Mouse (Mus musculus) CH12.LX (cell line): ENCODE data around the gene Pafah1b2. TPM values are rescaled to one million over a fixed set of nuclear protein-coding genes. Genes with fewer than 3 reads are reported as not detected.

Experiments used
- DNase-seq: peaks from one replicate; pipeline ENCODE4 v3.0.0-alpha.2; 2013; ENCODE audit errors: extremely low read depth
- H3K27ac ChIP-seq: 2 replicates; pipeline ENCODE4 v1.5.1; 2012; ENCODE audit warnings: low read depth, mild to moderate bottlenecking, control low read depth, moderate library complexity; ENCODE audit not compliant: insufficient read depth
- H3K27me3 ChIP-seq: replicated peaks from 2 replicates; pipeline ENCODE3; 2012; ENCODE audit warnings: inconsistent platforms
- H3K36me3 ChIP-seq, 2 experiments: replicated peaks in 1 of 2; 2 replicates each; pipeline versions ENCODE3 to v1.6.1; 2012; ENCODE audit warnings: inconsistent platforms in 1 of 2, low read length in 1 of 2, mild to moderate bottlenecking in 1 of 2, mixed read lengths in 1 of 2, moderate library complexity in 1 of 2; ENCODE audit not compliant: control insufficient read depth in 1 of 2, insufficient read depth in 1 of 2
- H3K4me1 ChIP-seq, 2 experiments: 2 replicates each; pipeline ENCODE4 v1.6.1; 2012; ENCODE audit warnings: inconsistent platforms in 1 of 2, moderate library complexity in 1 of 2; ENCODE audit not compliant: insufficient read depth in 2 of 2, control insufficient read depth in 1 of 2
- H3K4me2 ChIP-seq: 2 replicates; pipeline ENCODE4 v1.6.1; 2012; ENCODE audit warnings: low read depth, mild to moderate bottlenecking, control low read depth; ENCODE audit not compliant: poor library complexity, insufficient read depth, severe bottlenecking
- H3K4me3 ChIP-seq, 3 experiments: fragments of 150-350 bp in 1 of 3; sonication (generic) in 1 of 3; replicated peaks in 1 of 3; 2 replicates each; pipeline versions ENCODE3 to v1.5.1; 2011 to 2012; ENCODE audit warnings: low read depth in 2 of 3, low read length in 2 of 3, mild to moderate bottlenecking in 2 of 3, moderate library complexity in 2 of 3, control low read depth in 1 of 3, improper control_type of control experiment in 1 of 3, inconsistent platforms in 1 of 3, mixed read lengths in 1 of 3; ENCODE audit not compliant: poor library complexity in 1 of 3
- H3K79me2 ChIP-seq: replicated peaks from 2 replicates; pipeline ENCODE4 v1.6.1; 2012; ENCODE audit warnings: mild to moderate bottlenecking, moderate library complexity; ENCODE audit not compliant: control insufficient read depth, poor library complexity, insufficient read depth, severe bottlenecking; ENCODE audit errors: extremely low read depth
- H3K9ac ChIP-seq: 2 replicates; pipeline ENCODE4 v1.6.1; 2012; ENCODE audit warnings: low read depth, mild to moderate bottlenecking, control low read depth, moderate library complexity; ENCODE audit not compliant: insufficient read depth
- H3K9me3 ChIP-seq: replicated peaks from 2 replicates; pipeline ENCODE3; 2012; ENCODE audit warnings: low read length, inconsistent platforms, mixed read lengths
- BHLHE40 ChIP-seq: IDR thresholded peaks from 2 replicates; pipeline ENCODE4 v1.6.1; 2011; ENCODE audit warnings: mild to moderate bottlenecking, low read depth, low read length, improper control_type of control experiment
- CHD2 ChIP-seq: IDR thresholded peaks from 2 replicates; pipeline ENCODE4 v1.6.1; 2011; ENCODE audit warnings: low read length, improper control_type of control experiment
- CTCF ChIP-seq, 2 experiments: IDR thresholded peaks in 1 of 2; conservative IDR thresholded peaks in 1 of 2; 2 replicates each; pipeline ENCODE4 v1.5.1; 2011 to 2012; ENCODE audit warnings: low read depth in 2 of 2, low read length in 2 of 2, improper control_type of control experiment in 1 of 2, inconsistent platforms in 1 of 2, mild to moderate bottlenecking in 1 of 2, moderate library complexity in 1 of 2
- E2F4 ChIP-seq: IDR thresholded peaks from 2 replicates; pipeline ENCODE4 v1.6.1; 2011; ENCODE audit warnings: low read depth, low read length, improper control_type of control experiment; ENCODE audit not compliant: insufficient replicate concordance
- ELF1 ChIP-seq: IDR thresholded peaks from 2 replicates; pipeline ENCODE4 v1.6.1; 2014; ENCODE audit warnings: low read depth, mild to moderate bottlenecking, inconsistent platforms, low read length, improper control_type of control experiment
- ETS1 ChIP-seq: conservative IDR thresholded peaks from 2 replicates; pipeline ENCODE4 v1.6.1; 2012; ENCODE audit warnings: low read depth, mild to moderate bottlenecking, inconsistent platforms, low read length, improper control_type of control experiment, moderate library complexity
- GABPA ChIP-seq: IDR thresholded peaks from 2 replicates; pipeline ENCODE4 v1.6.1; 2012; ENCODE audit warnings: low read depth, low read length, improper control_type of control experiment, inconsistent platforms; ENCODE audit not compliant: insufficient replicate concordance
- HCFC1 ChIP-seq: IDR thresholded peaks from 2 replicates; pipeline ENCODE4 v1.6.1; 2012; ENCODE audit warnings: low read depth, mild to moderate bottlenecking, inconsistent platforms, low read length, improper control_type of control experiment
- IRF4 ChIP-seq: IDR thresholded peaks from 2 replicates; pipeline ENCODE4 v1.6.1; 2014; ENCODE audit warnings: low read depth, mild to moderate bottlenecking, inconsistent platforms, low read length, improper control_type of control experiment
- JUND ChIP-seq: conservative IDR thresholded peaks from 2 replicates; pipeline ENCODE4 v1.6.1; 2011; ENCODE audit warnings: low read depth, low read length, improper control_type of control experiment
- KAT2A ChIP-seq: IDR thresholded peaks from 2 replicates; pipeline ENCODE4 v1.6.1; 2012; ENCODE audit warnings: low read length, improper control_type of control experiment, inconsistent platforms; ENCODE audit not compliant: insufficient replicate concordance
- MAFK ChIP-seq: IDR thresholded peaks from 2 replicates; pipeline ENCODE4 v1.6.1; 2011; ENCODE audit warnings: low read length, improper control_type of control experiment; ENCODE audit not compliant: insufficient replicate concordance
- MAX ChIP-seq: IDR thresholded peaks from 2 replicates; pipeline ENCODE4 v1.6.1; 2011; ENCODE audit warnings: low read length, improper control_type of control experiment
- MAZ ChIP-seq: IDR thresholded peaks from 2 replicates; pipeline ENCODE4 v1.6.1; 2012; ENCODE audit warnings: low read depth, mild to moderate bottlenecking, inconsistent platforms, low read length, improper control_type of control experiment, moderate library complexity
- MEF2A ChIP-seq: IDR thresholded peaks from 2 replicates; pipeline ENCODE4 v1.6.1; 2014; ENCODE audit warnings: low read depth, mild to moderate bottlenecking, inconsistent platforms, low read length, improper control_type of control experiment, borderline replicate concordance
- MYC ChIP-seq: IDR thresholded peaks from 2 replicates; pipeline ENCODE4 v1.6.1; 2011; ENCODE audit warnings: low read depth, mild to moderate bottlenecking, improper control_type of control experiment, low read length
- NELFE ChIP-seq: IDR thresholded peaks from 2 replicates; pipeline ENCODE4 v1.6.1; 2011; ENCODE audit warnings: low read depth, low read length, improper control_type of control experiment
- NRF1 ChIP-seq: IDR thresholded peaks from 2 replicates; pipeline ENCODE4 v1.6.1; 2014; ENCODE audit warnings: low read depth, mild to moderate bottlenecking, inconsistent platforms, low read length, improper control_type of control experiment, moderate library complexity
- PAX5 ChIP-seq: IDR thresholded peaks from 2 replicates; pipeline ENCODE4 v1.6.1; 2012; ENCODE audit warnings: low read length, inconsistent platforms, mixed read lengths
- POLR2A ChIP-seq: IDR thresholded peaks from 2 replicates; pipeline ENCODE4 v1.6.1; 2011; ENCODE audit warnings: low read depth, mild to moderate bottlenecking, improper control_type of control experiment, low read length
- POLR2AphosphoS2 ChIP-seq: IDR thresholded peaks from 2 replicates; pipeline ENCODE4 v1.6.1; 2011; ENCODE audit warnings: low read depth, low read length, improper control_type of control experiment
- RAD21 ChIP-seq: IDR thresholded peaks from 2 replicates; pipeline ENCODE4 v1.6.1; 2011; ENCODE audit warnings: low read depth, mild to moderate bottlenecking, low read length, improper control_type of control experiment, moderate library complexity
- RCOR1 ChIP-seq: conservative IDR thresholded peaks from 2 replicates; pipeline ENCODE4 v1.6.1; 2012; ENCODE audit warnings: low read depth, mild to moderate bottlenecking, inconsistent platforms, low read length, improper control_type of control experiment
- SIN3A ChIP-seq: IDR thresholded peaks from 2 replicates; pipeline ENCODE4 v1.6.1; 2012; ENCODE audit warnings: low read length, improper control_type of control experiment, inconsistent platforms
- TBP ChIP-seq: conservative IDR thresholded peaks from 2 replicates; pipeline ENCODE4 v1.6.1; 2011; ENCODE audit warnings: low read depth, low read length, improper control_type of control experiment
- TCF12 ChIP-seq: IDR thresholded peaks from 2 replicates; pipeline ENCODE4 v1.6.1; 2014; ENCODE audit warnings: low read depth, mild to moderate bottlenecking, inconsistent platforms, low read length, improper control_type of control experiment
- ZC3H11A ChIP-seq: IDR thresholded peaks from 2 replicates; pipeline ENCODE4 v1.6.1; 2012; ENCODE audit warnings: low read depth, mild to moderate bottlenecking, inconsistent platforms, low read length, improper control_type of control experiment
- ZKSCAN1 ChIP-seq: IDR thresholded peaks from 2 replicates; pipeline ENCODE4 v1.6.1; 2012; ENCODE audit warnings: low read depth, inconsistent platforms, low read length, improper control_type of control experiment, borderline replicate concordance
- ZMIZ1 ChIP-seq: IDR thresholded peaks from 2 replicates; pipeline ENCODE4 v1.6.1; 2012; ENCODE audit warnings: low read depth, mild to moderate bottlenecking, inconsistent platforms, low read length, improper control_type of control experiment
- ZNF384 ChIP-seq: IDR thresholded peaks from 2 replicates; pipeline ENCODE4 v1.6.1; 2012; ENCODE audit warnings: low read depth, low read length, improper control_type of control experiment, inconsistent platforms
- dilution Hi-C: fragments of 300-500 bp; cut with MboI; formaldehyde crosslinking; loops from 2 replicates; pipeline ENCODE4 v1.14.3; 2020; ENCODE audit warnings: low sequenced_read_pairs; ENCODE audit not compliant: extremely low pct_unique_long_range_greater_than_20kb, extremely low pct_ligation_motif_present
- in situ Hi-C: fragments of 300-500 bp; cut with MboI; formaldehyde crosslinking; loops from 3 replicates; pipeline ENCODE4 v1.14.3; 2019; ENCODE audit warnings: low sequenced_read_pairs, low pct_ligation_motif_present, low pct_unique_long_range_greater_than_20kb, mixed read lengths
- polyA plus RNA-seq: library from polyadenylated mRNA; unstranded; fragments of >175 nt; gene quantifications from 2 replicates; pipeline ENCODE4 v1.2.1, GENCODE M21; 2012; ENCODE audit warnings: low read depth; ENCODE audit not compliant: insufficient read length
- total RNA-seq, 2 experiments: library from RNA; depleted of rRNA; stranded (reverse); fragments of 300-350 nt in 1 of 2; fragments of >200 nt in 1 of 2; gene quantifications; 2 replicates each; pipeline ENCODE4 v1.2.3; 2012 to 2014

Pafah1b2 gene
- total and polyA plus RNA-seq, 3 experiments = 94.8 to 122 (median 109) TPM

DNA sequence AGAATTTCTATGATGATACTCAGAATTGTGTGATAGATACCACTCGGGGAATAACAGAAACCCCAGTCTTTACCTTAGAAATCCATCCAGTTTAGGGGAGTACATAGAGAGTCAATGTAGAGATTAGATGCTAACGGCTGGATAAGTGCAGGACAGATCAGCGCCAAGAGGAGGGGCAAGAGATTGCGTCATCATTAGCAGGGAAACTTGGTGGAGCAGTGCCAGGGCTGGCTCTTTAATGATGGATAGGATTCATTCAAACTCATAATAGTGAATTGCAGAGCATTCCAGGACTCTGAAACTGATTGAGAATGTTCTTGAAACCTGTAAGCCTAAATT lies 27.3 kb downstream of the Pafah1b2 start:
- H3K27ac ChIP-seq = peak overlapping the region; percentile 90
- H3K9ac ChIP-seq = peak overlapping the region; percentile 86
- peak overlapping the region; percentile 53 for H3K4me2 ChIP-seq
- in situ Hi-C loops (no loop called here), dilution Hi-C loops (no loop called here)
- peaks cover 2 to 35% of the 10 kb centered on the region in 2 experiments; a peak in 3 of 4 replicates for H3K4me1 ChIP-seq
- peaks cover 42% of the 10 kb centered on the region for H3K79me2 ChIP-seq
- H3K36me3 ChIP-seq = peaks cover 0 to 22% of the 10 kb centered on the region in 2 experiments
- TF ChIP-seq BHLHE40 (no peak), ZC3H11A (no peak), ZKSCAN1 (no peak), JUND (peak; percentile 51; the same call in 1 of the 2 replicates)
- peak; percentile 56 for DNase-seq
- no peaks in the 10 kb centered on the region for H3K27me3 ChIP-seq
- peak overlapping the region; percentile 71 to 81 (median 72) for H3K4me3 ChIP-seq
- H3K9me3 ChIP-seq = no peaks in the 10 kb centered on the region

DNA sequence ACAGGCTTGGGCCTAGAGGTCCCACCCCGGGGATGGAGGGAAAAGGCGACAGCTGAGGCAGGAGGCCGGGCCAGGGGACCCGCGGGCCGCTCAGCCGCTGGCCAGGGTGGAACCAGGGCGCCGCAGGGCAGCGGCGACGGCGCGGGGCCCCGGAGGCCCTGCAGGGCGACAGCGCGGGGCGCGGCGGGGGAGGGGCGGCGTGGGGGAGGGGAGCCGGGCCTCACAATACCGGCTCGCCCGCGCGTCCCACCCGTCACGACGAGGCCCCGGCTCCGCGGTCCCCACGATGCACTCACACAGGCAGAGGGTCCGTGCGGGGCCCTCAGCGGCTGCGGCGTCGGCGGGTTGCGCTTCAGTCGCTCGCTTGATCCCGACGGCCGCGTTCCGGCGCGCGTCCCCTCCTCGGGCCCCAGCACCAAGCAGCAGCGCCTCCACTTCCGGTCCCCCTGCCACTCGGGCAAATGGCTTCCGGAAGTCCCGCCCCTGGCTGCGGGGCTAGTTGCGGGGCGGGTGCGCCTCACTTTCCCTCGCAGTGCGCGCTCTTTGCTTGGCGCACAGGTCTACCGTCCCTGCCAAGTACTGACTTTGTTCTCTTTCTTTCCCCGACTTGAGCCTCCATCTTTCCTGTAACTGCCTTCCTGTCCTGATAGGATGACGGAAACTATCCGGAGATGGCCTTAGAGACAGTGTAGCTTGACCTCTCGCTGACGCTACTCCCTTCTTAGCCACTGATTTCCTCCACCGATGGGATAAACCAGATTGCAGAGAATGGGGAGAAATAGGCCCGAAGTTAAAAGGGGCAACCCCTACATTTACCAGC lies 27.9 kb downstream of the Pafah1b2 start:
- peak; percentile 88 for DNase-seq
- H3K79me2 ChIP-seq = peaks cover 48% of the 10 kb centered on the region
- H3K36me3 ChIP-seq = peaks cover 0 to 28% of the 10 kb centered on the region in 2 experiments
- peak overlapping the region; percentile 53 for H3K4me2 ChIP-seq
- H3K9me3 ChIP-seq = no peaks in the 10 kb centered on the region
- peak overlapping the region; percentile 71 to 81 (median 72) for H3K4me3 ChIP-seq
- in situ Hi-C loops (no loop called here), dilution Hi-C loops (no loop called here)
- H3K27me3 ChIP-seq = no peaks in the 10 kb centered on the region
- peak overlapping the region; percentile 90 for H3K27ac ChIP-seq
- H3K9ac ChIP-seq = peak overlapping the region; percentile 86
- H3K4me1 ChIP-seq = peaks cover 7 to 40% of the 10 kb centered on the region in 2 experiments
- TF ChIP-seq ELF1 (peak; percentile 85), ETS1 (no peak), MEF2A (peak; percentile 36; the same call in 1 of the 2 replicates), POLR2A (peak; percentile 90), E2F4 (no peak), GABPA (no peak), NELFE (peak; percentile 80; the same call in 1 of the 2 replicates), KAT2A (0 out of 2 replicates have a peak, but pooled peaks have one; percentile 21), ZC3H11A (no peak), CTCF (conservative IDR thresholded peaks at IDR 0.05 in 1 of 2, IDR thresholded peaks at IDR 0.05 in 1 of 2; ENCODE audit: low read depth in 2 of 2, low read length in 2 of 2) (no peak), MAZ (peak; percentile 21; the same call in 1 of the 2 replicates), TCF12 (peak; percentile 82; the same call in 1 of the 2 replicates), PAX5 (no peak), SIN3A (peak; percentile 40; the same call in 1 of the 2 replicates), JUND (no peak), BHLHE40 (no peak), HCFC1 (peak; percentile 78), ZMIZ1 (peak; percentile 78), MYC (no peak), NRF1 (0 out of 2 replicates have a peak, but pooled peaks have one; percentile 21), CHD2 (peak; percentile 81), POLR2AphosphoS2 (peak; percentile 57; the same call in 1 of the 2 replicates), RAD21 (no peak), MAFK (no peak), MAX (peak; percentile 48; the same call in 1 of the 2 replicates), IRF4 (0 out of 2 replicates have a peak, but pooled peaks have one; percentile 36), ZNF384 (no peak), RCOR1 (no peak), TBP (0 out of 2 replicates have a peak, but pooled peaks have one; percentile 50)
